Mouse (Mus musculus): ENCODE measurements at regions not wholly inside any gene's neighbourhood (a gene's known extent, or its start where the extent isn't known, plus 50 kb on each side); places are given as distances from the start of the nearest gene placed in this dataset.
A peak's percentile ranks its signal among the peaks of the same experiment; 100 is the strongest.

DNA sequence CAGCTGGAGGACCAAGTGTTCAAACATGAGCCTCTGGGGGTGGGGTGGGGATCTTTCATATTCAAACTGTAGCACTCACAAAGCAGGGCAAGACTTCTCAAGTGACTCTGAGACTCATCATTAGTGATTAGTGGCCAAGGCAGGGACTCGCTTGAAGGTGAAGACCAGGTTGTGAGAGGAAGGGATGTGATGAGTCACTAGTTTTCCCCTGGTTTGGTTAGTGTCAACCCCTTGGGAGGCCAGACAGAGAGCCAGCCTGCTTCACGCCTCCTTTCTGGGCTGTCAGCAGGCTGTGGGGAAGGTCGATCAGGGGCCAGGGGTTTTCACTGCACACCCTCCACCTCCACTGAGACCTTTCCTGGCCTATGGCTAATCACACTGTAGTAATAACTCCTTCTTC lies 65.2 kb downstream of the Slc30a10 start:
- intact Hi-C loops (cut with DNase I), result no loop called here
- DNase-seq (ENCODE audit: low spot score in 2 of 2), result no peak

DNA sequence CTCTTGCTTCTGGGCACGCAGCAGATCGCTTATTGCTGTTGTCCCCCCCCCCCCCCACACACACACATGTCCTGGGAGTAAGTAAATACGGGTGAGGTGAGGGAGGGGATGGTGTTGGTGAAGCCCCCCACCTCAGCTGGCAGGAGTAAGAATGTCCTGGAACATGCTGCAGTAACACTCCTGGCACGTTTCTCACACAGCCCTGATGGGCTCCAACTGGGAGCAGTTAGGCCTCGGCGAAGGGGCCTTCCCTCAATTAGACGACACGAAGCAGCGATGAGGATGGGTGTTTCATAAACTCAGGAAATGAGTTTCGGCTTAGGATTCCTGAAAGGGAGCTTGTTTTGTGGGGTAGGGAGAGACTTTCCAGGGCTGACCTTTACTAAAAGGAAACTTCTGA lies 69.4 kb downstream of the Slc30a10 start:
- intact Hi-C loops (cut with DNase I), result no loop called here
- no peak for DNase-seq (ENCODE audit: low spot score in 2 of 2)

DNA sequence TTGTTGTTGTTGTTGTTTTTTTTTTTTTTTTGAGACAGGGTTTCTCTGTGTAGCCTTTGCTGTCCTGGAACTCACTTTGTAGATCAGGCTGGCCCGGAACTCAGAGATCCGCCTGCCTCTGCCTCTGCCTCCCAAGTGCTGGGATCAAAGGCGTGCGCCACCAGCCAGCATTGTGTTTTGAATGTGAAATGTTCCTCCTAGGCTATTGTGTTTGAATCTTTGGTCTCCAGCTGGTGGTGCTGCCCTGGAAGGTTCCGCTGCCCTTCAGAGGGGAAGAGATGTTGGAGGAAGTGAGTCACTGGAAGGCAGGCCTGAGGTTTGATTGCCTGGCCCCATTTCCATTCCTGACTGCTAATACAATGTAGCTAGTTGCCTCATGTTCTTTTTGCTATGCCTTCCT lies 78.8 kb downstream of the Slc30a10 start:
- DNase-seq (ENCODE audit: low spot score in 2 of 2), result no peak
- intact Hi-C loops (cut with DNase I), result no loop called here

DNA sequence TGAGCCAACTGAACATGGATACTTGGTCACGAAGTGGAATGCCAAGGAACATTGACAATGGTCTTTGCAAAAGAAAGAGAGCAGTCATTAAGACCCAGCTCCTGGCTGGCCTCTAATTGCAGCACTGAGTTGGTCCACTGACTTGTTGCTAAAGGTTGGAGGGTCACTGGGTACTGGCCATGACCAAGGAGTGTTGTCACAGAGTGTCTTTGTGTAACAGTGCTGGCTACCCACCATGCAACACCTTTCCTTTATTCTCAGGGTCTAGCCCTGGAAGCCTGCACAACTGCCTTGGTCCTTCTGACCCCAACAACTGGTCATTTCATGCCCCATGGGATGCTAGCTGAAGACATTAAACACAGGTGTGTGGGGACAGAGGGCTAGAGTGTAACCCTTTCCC lies 79.5 kb downstream of the Slc30a10 start:
- intact Hi-C loops (cut with DNase I), result no loop called here
- DNase-seq (ENCODE audit: low spot score in 2 of 2), result no peak

DNA sequence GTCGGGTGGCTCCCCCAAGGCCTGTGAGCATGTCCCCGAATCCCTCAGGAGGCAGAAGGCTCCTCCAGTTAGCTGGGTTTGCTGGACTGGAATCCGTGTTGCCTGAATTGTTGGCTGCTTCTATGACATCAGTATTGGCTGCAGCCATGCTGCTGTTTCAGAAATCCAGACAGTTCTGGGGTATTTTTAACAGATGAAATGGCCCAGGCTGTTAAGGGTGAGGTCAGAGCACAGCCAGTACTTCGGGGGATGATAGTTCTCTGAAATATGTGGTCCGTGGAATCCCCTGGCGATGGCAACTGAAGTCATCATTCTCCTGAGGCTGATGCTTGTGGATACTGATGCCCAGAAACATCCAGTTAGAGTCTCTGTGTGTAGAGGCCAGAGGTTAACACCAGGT lies 80.7 kb downstream of the Slc30a10 start:
- intact Hi-C loops (cut with DNase I), result no loop called here
- DNase-seq (ENCODE audit: low spot score in 2 of 2), result no peak

DNA sequence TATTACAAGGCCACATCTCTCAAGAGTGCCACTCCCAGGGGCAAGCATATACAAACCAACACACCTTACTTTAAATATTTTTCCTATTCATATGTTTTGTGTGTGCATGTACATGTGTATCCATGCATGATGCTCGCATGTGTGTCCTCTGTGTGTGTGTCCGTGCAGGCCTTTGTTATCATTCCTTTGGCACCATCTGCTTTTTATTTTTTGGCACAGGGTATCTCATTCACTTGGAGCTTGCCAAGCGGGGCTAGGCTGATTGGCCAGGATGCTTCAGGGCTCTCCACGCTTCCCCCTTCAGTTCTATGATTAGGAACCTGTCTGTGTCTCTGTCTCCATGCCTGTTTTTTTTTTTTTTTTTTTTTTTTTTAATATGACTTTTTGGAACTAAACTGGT lies 82.6 kb downstream of the Slc30a10 start:
- no peak for DNase-seq (ENCODE audit: low spot score in 2 of 2)
- intact Hi-C loops (cut with DNase I), result no loop called here

DNA sequence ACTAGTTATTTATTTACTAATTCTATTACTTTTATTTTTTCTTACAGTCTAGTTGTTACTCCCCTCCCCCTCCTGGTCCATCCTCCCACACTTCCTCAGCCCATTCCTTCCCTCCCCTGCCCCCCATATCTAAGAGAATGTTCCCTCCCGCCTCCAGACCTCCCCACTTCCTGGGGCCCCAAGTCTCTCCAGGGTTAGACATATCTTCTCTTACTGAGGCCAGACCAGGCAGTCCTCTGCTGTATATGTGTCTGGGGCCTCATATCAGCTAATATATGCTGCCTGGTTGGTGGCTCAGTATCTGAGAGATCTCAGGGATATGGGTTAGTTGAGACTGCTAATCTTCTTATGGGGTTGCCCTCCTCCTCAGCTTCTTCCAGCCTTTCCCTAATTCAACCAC lies 84.8 kb downstream of the Slc30a10 start:
- intact Hi-C loops (cut with DNase I), result no loop called here
- DNase-seq (ENCODE audit: low spot score in 2 of 2), result no peak

DNA sequence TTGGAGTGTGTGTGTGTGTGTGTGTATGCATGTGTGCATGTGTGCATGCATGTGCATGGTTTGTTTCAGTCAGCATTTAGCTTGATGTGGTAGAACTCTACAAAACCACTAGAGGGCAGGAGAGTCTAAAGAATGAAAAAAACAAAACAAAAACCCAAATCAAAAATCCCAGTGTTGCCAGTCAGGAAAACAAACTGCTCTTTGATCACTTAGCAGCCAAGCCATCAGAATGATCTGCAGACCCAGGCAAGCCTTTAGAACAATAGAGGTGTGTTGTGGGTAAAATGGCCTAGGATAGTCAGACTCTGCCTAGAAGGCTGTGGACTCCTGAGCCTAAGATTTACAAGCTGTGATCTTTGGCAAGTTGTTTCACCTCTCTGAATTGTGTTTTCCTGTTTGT lies 91.7 kb downstream of the Slc30a10 start:
- intact Hi-C loops (cut with DNase I), result loop anchor here (2.0 to 5.0 kb wide), 2 partner anchors 136 to 1166 kb away; no protein-coding TSS in a partner anchor
- peak; percentile 12 to 24 for DNase-seq (ENCODE audit: low spot score in 2 of 2)

DNA sequence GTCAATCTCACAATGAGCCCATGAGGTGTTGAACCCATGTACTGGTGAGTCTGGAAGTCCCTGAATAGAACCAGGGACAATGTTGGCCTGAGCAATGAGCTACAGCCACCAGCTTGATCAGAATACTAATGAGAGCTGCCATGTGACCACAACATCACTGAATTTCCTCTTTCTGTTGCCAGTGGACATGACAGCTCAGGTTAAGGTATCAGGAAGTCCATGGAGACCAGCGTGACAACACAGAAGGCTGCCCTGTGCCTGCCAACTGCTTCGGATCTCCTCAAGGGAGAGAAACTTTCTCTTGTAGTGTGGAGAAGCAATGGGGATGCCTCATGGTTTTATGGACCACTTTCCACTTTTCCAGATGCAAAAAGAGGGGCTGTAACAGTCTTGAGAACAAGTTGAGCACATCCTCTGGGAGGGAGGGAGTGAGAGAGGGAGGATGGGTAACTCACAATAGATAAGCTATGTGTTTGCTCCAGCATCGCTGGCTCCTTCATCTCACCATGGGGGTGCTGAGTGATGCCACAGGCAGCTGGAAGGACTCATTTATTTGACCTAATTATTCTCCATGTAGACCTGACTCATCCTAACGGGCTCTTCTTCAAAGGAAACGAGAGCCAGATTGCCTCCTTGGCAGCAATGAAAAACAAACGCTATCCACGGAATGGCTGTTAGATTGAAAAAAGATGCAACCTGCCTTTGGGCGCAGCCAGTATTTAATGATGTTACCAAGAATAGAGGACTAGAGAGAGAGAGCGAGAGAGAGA lies 118.3 kb downstream of the Slc30a10 start:
- intact Hi-C loops (cut with DNase I), result no loop called here
- peak; percentile 8 to 12 for DNase-seq (ENCODE audit: low spot score in 2 of 2)

DNA sequence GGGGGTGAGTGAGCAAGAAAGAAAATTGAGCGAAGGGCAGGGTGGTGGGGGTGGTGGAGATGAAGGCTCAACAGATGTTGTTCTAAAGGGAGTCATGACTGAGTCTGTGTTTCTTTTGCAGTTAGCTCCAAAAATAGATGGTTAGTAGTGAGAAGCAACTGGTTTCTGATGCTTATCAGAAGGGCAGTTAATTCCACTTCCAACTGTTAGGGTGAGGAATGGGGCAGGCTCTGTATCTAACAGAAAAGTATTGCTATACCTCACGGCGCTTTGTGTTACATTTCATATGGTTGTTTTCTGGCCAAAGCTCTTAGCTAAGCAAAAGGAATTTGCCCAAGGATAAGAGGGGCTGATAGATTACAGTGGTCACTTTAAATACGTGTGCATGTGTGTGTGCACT lies 120.3 kb downstream of the Slc30a10 start:
- DNase-seq (ENCODE audit: low spot score in 2 of 2), result no peak
- intact Hi-C loops (cut with DNase I), result no loop called here

DNA sequence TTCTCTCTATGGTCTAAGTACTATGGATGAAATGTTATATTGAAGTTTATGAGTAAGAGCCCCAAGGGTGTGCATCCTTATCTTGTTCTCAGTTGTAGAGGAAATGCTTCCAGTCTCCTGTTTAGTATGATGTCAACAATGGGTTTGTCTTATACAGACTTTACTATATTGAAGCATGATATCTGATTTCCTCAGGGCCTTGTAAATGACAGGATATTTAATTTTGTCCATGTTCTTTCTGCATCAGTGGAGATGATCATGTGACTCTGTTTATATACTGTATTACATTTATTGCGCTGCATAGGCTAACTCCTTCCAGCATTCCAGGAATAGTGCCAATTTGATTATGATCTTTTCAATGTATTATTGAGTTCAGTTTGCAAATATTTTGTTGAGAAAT lies 125.2 kb downstream of the Slc30a10 start:
- intact Hi-C loops (cut with DNase I), result no loop called here
- no peak for DNase-seq (ENCODE audit: low spot score in 2 of 2)

DNA sequence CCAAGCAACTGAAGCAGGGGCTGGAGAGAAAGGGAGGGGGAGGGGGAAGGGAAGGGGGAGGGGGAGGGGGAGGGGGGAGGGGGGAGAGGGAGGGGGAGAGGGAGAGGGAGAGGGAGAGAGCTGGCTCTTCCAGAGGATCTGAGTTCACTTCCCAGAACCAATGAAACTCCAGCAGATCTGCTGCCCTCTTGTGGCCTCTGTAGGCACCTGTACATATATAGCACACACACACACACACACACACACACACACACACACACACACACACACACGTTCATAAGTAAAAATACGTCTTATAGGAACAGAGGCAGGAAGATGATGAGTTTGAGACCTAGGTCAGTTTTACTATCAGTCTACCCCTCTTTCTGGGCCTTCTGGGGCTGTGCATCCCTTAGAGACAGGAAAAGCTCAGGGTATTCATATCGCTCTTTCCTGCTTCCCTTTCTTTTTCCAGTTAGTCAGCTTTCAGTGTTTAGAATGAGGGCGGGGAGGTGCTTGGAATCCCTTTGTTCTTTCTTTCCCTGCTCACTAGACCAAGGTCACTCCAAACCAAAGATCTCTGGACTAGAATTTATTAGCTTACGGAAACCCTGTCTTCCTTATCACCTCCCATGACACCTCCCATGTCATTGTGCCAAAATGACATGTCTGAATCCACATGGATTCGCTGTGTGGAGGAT lies 130.7 kb downstream of the Slc30a10 start:
- DNase-seq (ENCODE audit: low spot score in 2 of 2), result no peak
- intact Hi-C loops (cut with DNase I), result no loop called here

DNA sequence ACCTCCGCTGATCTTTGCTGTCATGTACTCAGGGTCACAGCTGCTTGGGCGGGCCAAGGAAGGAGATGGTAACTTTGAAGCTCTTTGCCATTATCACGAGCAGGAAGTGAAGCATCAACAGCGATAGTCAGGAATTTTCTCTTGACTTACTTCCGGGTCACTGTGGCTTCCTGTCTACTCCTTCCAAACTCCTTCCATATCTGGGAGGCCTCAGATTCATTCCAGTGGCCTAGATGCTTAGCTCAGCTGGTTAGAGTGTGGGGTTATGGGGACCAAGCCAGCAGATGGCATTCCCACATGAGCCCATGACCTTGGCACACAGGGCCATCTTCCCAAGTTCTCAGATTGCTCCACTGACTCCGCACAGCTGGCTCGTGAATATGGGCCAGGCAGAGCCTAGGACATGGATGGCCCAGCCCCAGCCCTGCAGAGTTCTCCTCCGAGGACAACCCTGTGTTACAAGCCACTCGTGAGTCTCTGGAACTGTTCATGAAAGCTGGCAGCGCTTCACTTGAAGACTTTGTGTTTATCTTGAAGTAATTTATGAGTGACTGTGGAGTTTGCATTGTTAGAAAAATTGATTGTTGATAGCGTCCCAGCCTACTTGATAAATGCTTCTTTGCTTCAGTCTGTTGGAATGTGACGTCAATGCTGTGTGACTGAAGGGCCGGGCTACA lies 133.2 kb downstream of the Slc30a10 start:
- intact Hi-C loops (cut with DNase I), result no loop called here

DNA sequence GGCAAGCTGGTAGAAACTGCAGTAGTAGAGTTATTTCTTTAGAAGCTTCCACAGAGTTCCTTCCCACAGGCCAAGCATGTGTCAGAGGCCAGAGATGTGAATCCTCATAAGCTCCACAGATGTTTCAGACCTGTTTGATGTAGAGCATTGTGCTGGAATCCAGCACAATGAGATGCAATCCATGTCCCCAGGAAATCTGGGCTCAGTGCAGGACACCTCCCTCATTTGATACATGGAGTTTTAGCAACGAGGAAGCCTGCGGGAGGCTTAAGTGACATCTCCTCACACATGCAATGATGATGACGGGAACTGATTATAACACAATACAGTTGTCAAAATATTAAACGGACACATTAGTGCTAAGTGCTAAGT lies 133.7 kb downstream of the Slc30a10 start:
- DNase-seq (ENCODE audit: low spot score in 2 of 2), result no peak
- intact Hi-C loops (cut with DNase I), result no loop called here

More for the DNA sequence above, 133.2 kb downstream of the Slc30a10 start:
- DNase-seq (ENCODE audit: low spot score in 2 of 2), result no peak

DNA sequence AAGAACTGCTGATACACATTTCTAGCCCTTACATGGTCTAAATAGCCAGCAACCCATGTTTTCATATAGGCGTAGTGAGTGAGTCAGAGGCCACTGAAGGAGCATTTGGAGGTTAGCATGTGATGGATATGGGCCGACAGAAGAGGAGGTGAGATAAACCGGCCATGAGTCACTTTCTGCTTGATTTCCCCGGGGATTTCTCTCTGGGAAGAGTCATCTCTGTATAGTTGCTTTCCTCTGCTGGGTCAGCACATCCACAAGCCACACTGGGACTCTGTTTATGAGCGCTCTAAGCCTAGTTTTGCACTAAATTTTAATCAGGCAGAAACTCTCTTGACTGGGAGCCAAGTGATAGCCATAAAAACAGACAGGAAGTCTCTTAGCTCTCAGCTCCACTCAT lies 142.2 kb downstream of the Slc30a10 start:
- DNase-seq (ENCODE audit: low spot score in 2 of 2), result no peak
- intact Hi-C loops (cut with DNase I), result no loop called here

DNA sequence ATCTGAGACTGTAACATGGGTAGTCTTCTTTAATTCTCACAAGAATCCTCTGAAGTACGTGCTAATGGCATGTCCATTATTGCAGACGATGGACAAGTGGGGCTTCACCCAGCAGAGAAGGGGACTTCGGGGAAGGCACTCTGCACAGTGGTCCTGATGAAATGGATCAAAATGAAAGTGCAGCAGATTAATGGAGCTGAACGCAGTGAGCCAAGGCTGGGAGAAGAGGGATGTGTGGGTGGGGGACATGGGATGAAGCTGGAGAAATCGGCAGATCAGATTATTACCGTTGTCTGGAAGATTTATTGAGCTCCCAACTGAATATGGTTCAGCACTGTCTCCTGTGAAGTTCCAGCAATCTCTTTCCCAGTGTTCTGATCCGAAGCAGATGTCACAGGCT lies 143.9 kb downstream of the Slc30a10 start:
- no peak for DNase-seq (ENCODE audit: low spot score in 2 of 2)
- intact Hi-C loops (cut with DNase I), result no loop called here

DNA sequence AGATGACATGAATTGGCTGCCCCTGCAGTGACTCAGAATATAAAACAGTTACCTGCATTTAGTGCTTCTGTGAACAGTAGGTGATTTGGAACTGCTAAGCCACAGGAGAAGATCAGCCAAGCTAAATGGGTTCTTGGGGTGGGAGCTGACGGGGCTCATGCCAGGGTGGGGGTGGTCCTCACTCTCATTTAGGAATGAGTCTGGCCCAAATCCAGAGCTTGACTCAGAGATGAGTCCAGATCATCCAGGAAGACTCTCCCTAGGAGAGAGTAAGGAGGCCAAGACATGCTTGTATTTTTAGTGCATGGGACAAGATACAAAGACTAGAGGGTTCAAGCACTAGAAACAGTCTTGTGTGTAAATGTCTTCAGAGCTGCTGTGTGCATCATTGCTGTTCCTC lies 146.5 kb downstream of the Slc30a10 start:
- intact Hi-C loops (cut with DNase I), result no loop called here
- DNase-seq (ENCODE audit: low spot score in 2 of 2), result no peak

DNA sequence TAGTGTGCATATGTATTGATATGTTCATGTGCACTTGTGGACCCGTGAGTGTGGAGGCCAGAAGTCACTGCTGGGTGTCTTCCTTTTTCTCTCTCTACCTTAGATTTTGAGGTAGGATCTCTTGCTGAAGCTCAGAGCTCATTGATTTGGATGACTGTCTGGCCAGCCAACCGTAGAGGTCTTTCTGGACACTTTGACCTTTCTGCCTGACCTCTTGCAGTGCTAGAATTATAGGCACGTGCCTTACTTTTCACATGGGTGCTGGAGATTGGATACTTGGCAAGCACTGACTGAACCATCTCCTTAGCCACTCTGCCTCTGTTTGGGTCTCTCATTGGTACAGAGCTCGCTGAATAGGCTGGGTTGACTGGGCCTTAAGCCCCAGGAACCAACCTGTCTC lies 151.3 kb downstream of the Slc30a10 start:
- no peak for DNase-seq (ENCODE audit: low spot score in 2 of 2)
- intact Hi-C loops (cut with DNase I), result no loop called here

DNA sequence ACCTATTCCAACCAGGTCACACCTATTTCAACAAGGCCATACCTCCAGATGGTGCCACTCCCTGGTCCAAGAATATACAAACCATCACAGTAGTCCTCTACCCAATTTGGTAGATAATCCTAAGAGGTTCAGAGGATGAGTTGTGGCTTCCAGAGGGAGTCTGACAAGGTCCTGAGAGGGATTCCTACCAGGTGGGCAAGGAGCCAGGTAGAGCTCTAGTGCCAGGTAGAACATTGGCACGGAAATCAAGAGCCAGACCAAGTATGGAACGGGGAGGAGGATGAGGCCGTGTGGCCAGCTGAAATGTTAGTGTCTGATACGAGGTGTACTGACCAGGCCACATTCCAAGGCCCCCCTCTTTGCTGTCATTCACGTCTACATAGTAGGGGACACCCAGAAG lies 153.0 kb downstream of the Slc30a10 start:
- intact Hi-C loops (cut with DNase I), result no loop called here
- DNase-seq (ENCODE audit: low spot score in 2 of 2), result no peak

DNA sequence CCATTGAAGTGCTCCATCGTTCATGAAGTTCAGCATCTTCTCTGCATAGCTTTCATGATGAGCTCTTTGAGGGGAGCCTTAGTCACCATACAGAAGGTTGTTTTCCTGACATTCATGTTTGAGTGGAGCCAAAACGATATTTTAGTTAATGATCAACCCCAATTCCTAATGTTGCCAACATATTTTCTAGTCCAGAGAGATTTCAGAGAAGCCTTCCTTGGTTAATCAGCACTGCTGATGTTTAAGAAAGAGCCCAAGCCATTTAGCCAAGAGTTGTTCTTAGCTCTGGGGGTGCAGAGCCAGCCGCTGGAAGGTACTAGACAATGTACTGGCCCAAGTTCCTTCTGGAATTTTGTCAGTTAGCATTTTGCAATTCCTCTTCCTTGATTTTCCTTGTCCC lies 153.8 kb downstream of the Slc30a10 start:
- intact Hi-C loops (cut with DNase I), result no loop called here

DNA sequence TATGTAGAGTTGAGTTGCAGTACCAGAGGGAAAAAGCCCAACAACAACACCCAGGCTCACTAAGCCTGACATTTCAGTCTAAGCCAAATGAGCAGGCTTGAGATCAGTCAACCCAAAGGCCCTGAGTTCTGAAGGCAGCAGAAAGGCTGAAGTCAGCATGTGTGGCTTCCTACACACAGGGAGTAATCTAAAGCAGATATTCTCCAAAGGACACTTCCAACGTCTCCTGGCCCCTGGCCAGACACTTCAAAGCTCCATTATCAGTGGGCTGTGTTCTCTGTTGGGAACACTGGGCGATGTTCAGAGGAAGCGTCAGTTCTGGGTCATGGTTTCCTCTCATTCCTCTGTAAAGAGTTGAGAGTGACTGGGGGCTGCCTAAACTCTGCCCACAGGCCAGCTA lies 155.9 kb downstream of the Slc30a10 start:
- intact Hi-C loops (cut with DNase I), result no loop called here
- peak in 1 of 2 experiments; percentile 29 for DNase-seq (ENCODE audit: low spot score in 2 of 2)

More for the DNA sequence above, 153.8 kb downstream of the Slc30a10 start:
- no peak for DNase-seq (ENCODE audit: low spot score in 2 of 2)

Measured in left cerebral cortex, postnatal 25 days (tissue).